Mouse (Mus musculus) lung, postnatal 0 days (tissue): ENCODE measurements at regions not wholly inside any gene's neighbourhood (a gene's known extent, or its start where the extent isn't known, plus 50 kb on each side); places are given as distances from the start of the nearest gene placed in this dataset.

Source experiments
- CTCF ChIP-seq: IDR thresholded peaks from 2 replicates; pipeline ENCODE4 v1.5.1; 2016; ENCODE audit warnings: antibody characterized with exemption, mild to moderate bottlenecking
- EP300 ChIP-seq: IDR thresholded peaks from 2 replicates; pipeline ENCODE4 v1.6.1; 2016; ENCODE audit warnings: antibody characterized with exemption, mild to moderate bottlenecking, control low read depth

DNA sequence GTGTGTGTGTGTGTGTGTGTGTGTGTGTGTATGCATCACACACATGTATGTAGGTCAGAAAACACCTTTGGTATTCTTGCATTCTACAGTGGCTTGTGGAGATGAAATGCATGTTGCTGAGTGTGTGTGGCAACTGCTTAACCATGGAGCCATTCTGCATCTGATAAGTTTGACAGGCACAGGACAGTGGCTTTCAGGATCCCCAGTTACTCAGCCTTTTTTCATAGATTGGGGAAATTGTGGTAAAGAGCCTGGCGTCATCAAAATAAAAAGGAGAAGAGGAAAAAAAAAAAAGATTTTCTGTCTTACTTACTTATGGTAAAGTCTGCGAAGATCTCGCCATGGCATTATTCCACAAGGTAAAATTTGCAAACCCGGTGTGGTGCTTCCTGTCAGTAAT lies 53.6 kb upstream of the Fbxo11 start:
- TF ChIP-seq CTCF, result no peak
- no peak for TF ChIP-seq EP300
